Mouse (Mus musculus): ENCODE measurements at regions not wholly inside any gene's neighbourhood (a gene's known extent, or its start where the extent isn't known, plus 50 kb on each side); places are given as distances from the start of the nearest gene placed in this dataset.

GRCm38 (mm10) chr11:25321494-25321893 lies 889.1 kb downstream of the 5730522E02Rik start:
- Histone ChIP-seq H3K4me1 (ENCODE audit: control insufficient read depth, insufficient read depth, low read length) (no peaks in the 10 kb centered on the region), H3K27ac (ENCODE audit: low read length) (no peak overlapping the region), H3K9me3 (ENCODE audit: control insufficient read depth, low read depth, low read length) (no peaks in the 10 kb centered on the region), H3K9ac (replicated peaks; ENCODE audit: low read depth, low read length) (no peak overlapping the region), H3K27me3 (ENCODE audit: control insufficient read depth, insufficient read depth, low read length) (no peaks in the 10 kb centered on the region), H3K36me3 (ENCODE audit: control insufficient read depth, insufficient read depth, low read length) (no peaks in the 10 kb centered on the region), H3K4me3 (ENCODE audit: low read depth, low read length) (no peak overlapping the region), H3K4me2 (replicated peaks; ENCODE audit: low read depth, low read length) (no peak overlapping the region)
- no peak for ATAC-seq (ENCODE audit: insufficient number of reproducible peaks, insufficient read depth, low FRiP score, low read depth)
- WGBS, result 83% methylated on average over 4 of the region's 4 CpGs

- Histone ChIP-seq H3K36me3 (ENCODE audit: control insufficient read depth, insufficient read depth, low read length) (no peaks in the 10 kb centered on the region), H3K4me3 (ENCODE audit: low read depth, low read length) (no peak overlapping the region), H3K9me3 (ENCODE audit: control insufficient read depth, low read depth, low read length) (no peaks in the 10 kb centered on the region), H3K4me1 (ENCODE audit: control insufficient read depth, insufficient read depth, low read length) (no peaks in the 10 kb centered on the region), H3K27ac (ENCODE audit: low read length) (no peak overlapping the region), H3K9ac (replicated peaks; ENCODE audit: low read depth, low read length) (no peak overlapping the region), H3K4me2 (replicated peaks; ENCODE audit: low read depth, low read length) (no peak overlapping the region), H3K27me3 (ENCODE audit: control insufficient read depth, insufficient read depth, low read length) (no peaks in the 10 kb centered on the region)
- WGBS, result 76% methylated on average over 10 of the region's 10 CpGs
- ATAC-seq (ENCODE audit: insufficient number of reproducible peaks, insufficient read depth, low FRiP score, low read depth), result no peak
Measured at GRCm38 (mm10) chr11:25314645-25315044, 895.9 kb downstream of the 5730522E02Rik start.

DNA sequence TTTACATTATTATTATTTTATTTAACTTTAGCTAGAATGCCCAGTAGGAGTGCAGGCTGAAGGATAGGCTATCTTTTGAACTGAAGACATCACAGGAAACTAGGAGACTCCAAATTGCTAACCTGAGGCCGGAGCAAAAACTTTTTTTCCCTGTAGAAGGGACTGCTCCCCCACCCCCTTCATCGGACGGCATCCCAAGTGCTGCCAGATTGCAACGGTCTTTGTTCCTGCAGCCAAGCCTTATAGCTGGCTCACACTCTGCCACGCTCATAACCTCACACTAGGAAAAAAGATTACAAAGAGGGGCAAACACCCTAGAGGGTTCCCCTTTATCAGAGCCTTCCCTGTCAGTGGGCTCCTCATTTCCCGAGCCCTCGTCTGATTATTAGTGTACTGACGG lies 896.7 kb downstream of the 5730522E02Rik start:
- H3K9me3 ChIP-seq (ENCODE audit: control insufficient read depth, low read depth, low read length), result no peaks in the 10 kb centered on the region
- H3K4me1 ChIP-seq (ENCODE audit: control insufficient read depth, insufficient read depth, low read length), result no peaks in the 10 kb centered on the region
- no peaks in the 10 kb centered on the region for H3K27me3 ChIP-seq (ENCODE audit: control insufficient read depth, insufficient read depth, low read length)
- H3K4me2 ChIP-seq (replicated peaks; ENCODE audit: low read depth, low read length), result no peak overlapping the region
- no peaks in the 10 kb centered on the region for H3K36me3 ChIP-seq (ENCODE audit: control insufficient read depth, insufficient read depth, low read length)
- no peak overlapping the region for H3K9ac ChIP-seq (replicated peaks; ENCODE audit: low read depth, low read length)
- no peak overlapping the region for H3K4me3 ChIP-seq (ENCODE audit: low read depth, low read length)
- ATAC-seq (ENCODE audit: insufficient number of reproducible peaks, insufficient read depth, low FRiP score, low read depth), result no peak
- no peak overlapping the region for H3K27ac ChIP-seq (ENCODE audit: low read length)
- WGBS, result 46% methylated on average over 8 of the region's 8 CpGs

DNA sequence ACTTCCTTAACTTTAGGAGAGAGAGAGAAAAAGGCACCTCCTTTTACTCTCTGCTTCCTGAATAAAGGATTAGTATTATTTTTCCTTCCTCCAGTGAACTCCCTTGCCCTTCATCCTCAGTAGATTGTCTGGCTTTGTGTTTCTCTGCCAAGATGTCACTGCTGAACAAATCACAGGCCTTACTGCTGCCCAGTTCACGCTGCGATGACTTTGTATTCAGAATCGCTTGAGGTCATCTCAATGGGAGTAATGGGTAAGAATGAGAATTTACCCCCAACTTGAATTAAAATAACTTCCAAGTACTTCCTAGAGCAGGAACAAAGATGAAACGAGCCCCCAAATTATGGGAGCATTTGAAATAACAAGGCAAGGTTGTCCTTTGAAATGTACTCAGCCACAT lies 897.3 kb downstream of the 5730522E02Rik start:
- 60% methylated on average over 4 of the region's 4 CpGs for WGBS
- Histone ChIP-seq H3K9me3 (ENCODE audit: control insufficient read depth, low read depth, low read length) (no peaks in the 10 kb centered on the region), H3K36me3 (ENCODE audit: control insufficient read depth, insufficient read depth, low read length) (no peaks in the 10 kb centered on the region)

GRCm38 (mm10) chr11:25310754-25311153 lies 899.8 kb downstream of the 5730522E02Rik start:
- H3K4me1 ChIP-seq (ENCODE audit: control insufficient read depth, insufficient read depth, low read length), result no peaks in the 10 kb centered on the region
- H3K9me3 ChIP-seq (ENCODE audit: control insufficient read depth, low read depth, low read length), result no peaks in the 10 kb centered on the region
- H3K9ac ChIP-seq (replicated peaks; ENCODE audit: low read depth, low read length), result no peak overlapping the region
- no peak overlapping the region for H3K27ac ChIP-seq (ENCODE audit: low read length)
- ATAC-seq (ENCODE audit: insufficient number of reproducible peaks, insufficient read depth, low FRiP score, low read depth), result no peak
- no peaks in the 10 kb centered on the region for H3K27me3 ChIP-seq (ENCODE audit: control insufficient read depth, insufficient read depth, low read length)
- no peaks in the 10 kb centered on the region for H3K36me3 ChIP-seq (ENCODE audit: control insufficient read depth, insufficient read depth, low read length)
- H3K4me2 ChIP-seq (replicated peaks; ENCODE audit: low read depth, low read length), result no peak overlapping the region
- H3K4me3 ChIP-seq (ENCODE audit: low read depth, low read length), result no peak overlapping the region
- 54% methylated on average over 3 of the region's 3 CpGs for WGBS

More for the DNA sequence above, 897.3 kb downstream of the 5730522E02Rik start:
- no peak overlapping the region for H3K4me3 ChIP-seq (ENCODE audit: low read depth, low read length)
- H3K27me3 ChIP-seq (ENCODE audit: control insufficient read depth, insufficient read depth, low read length), result no peaks in the 10 kb centered on the region
- H3K27ac ChIP-seq (ENCODE audit: low read length), result no peak overlapping the region
- no peak overlapping the region for H3K4me2 ChIP-seq (replicated peaks; ENCODE audit: low read depth, low read length)
- H3K9ac ChIP-seq (replicated peaks; ENCODE audit: low read depth, low read length), result no peak overlapping the region
- H3K4me1 ChIP-seq (ENCODE audit: control insufficient read depth, insufficient read depth, low read length), result no peaks in the 10 kb centered on the region
- no peak for ATAC-seq (ENCODE audit: insufficient number of reproducible peaks, insufficient read depth, low FRiP score, low read depth)

DNA sequence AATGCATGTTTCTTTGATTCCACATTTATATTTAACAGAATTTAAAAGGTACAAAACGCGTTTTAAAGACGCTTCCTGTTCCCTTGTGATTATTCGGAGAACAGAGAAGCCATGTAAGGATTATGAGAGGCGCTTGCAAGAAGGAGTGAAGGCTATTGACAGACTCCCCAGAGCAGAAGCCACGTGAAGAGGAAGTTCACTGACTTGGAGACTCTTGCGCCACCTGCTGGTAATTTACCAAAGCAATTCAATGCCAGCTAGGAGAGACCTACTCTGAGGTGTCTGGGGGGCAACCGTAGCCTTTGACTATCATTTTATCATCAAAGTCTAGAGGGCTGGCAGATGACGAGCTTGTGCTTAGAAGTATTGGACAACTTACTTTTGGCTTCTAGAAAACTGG lies 909.4 kb downstream of the 5730522E02Rik start:
- H3K27me3 ChIP-seq (ENCODE audit: control insufficient read depth, insufficient read depth, low read length), result no peaks in the 10 kb centered on the region
- no peak overlapping the region for H3K4me3 ChIP-seq (ENCODE audit: low read depth, low read length)
- H3K27ac ChIP-seq (ENCODE audit: low read length), result no peak overlapping the region
- no peak for ATAC-seq (ENCODE audit: insufficient number of reproducible peaks, insufficient read depth, low FRiP score, low read depth)
- H3K9ac ChIP-seq (replicated peaks; ENCODE audit: low read depth, low read length), result no peak overlapping the region
- no peaks in the 10 kb centered on the region for H3K36me3 ChIP-seq (ENCODE audit: control insufficient read depth, insufficient read depth, low read length)
- no peaks in the 10 kb centered on the region for H3K4me1 ChIP-seq (ENCODE audit: control insufficient read depth, insufficient read depth, low read length)
- WGBS, result 21% methylated on average over 9 of the region's 9 CpGs
- no peak overlapping the region for H3K4me2 ChIP-seq (replicated peaks; ENCODE audit: low read depth, low read length)
- no peaks in the 10 kb centered on the region for H3K9me3 ChIP-seq (ENCODE audit: control insufficient read depth, low read depth, low read length)

- WGBS, result 45% methylated on average over 13 of the region's 13 CpGs
- Histone ChIP-seq H3K4me3 (ENCODE audit: low read depth, low read length) (no peak overlapping the region), H3K9ac (replicated peaks; ENCODE audit: low read depth, low read length) (no peak overlapping the region), H3K4me2 (replicated peaks; ENCODE audit: low read depth, low read length) (peak overlapping the region; percentile 25), H3K27ac (ENCODE audit: low read length) (no peak overlapping the region), H3K27me3 (ENCODE audit: control insufficient read depth, insufficient read depth, low read length) (no peaks in the 10 kb centered on the region), H3K36me3 (ENCODE audit: control insufficient read depth, insufficient read depth, low read length) (no peaks in the 10 kb centered on the region), H3K9me3 (ENCODE audit: control insufficient read depth, low read depth, low read length) (no peaks in the 10 kb centered on the region), H3K4me1 (ENCODE audit: control insufficient read depth, insufficient read depth, low read length) (0 out of 2 replicates have a peak, but pooled peaks cover 3% of the 10 kb centered on the region)
- ATAC-seq (ENCODE audit: insufficient number of reproducible peaks, insufficient read depth, low FRiP score, low read depth), result no peak
Measured at GRCm38 (mm10) chr11:25288346-25288745, 922.2 kb downstream of the 5730522E02Rik start.

DNA sequence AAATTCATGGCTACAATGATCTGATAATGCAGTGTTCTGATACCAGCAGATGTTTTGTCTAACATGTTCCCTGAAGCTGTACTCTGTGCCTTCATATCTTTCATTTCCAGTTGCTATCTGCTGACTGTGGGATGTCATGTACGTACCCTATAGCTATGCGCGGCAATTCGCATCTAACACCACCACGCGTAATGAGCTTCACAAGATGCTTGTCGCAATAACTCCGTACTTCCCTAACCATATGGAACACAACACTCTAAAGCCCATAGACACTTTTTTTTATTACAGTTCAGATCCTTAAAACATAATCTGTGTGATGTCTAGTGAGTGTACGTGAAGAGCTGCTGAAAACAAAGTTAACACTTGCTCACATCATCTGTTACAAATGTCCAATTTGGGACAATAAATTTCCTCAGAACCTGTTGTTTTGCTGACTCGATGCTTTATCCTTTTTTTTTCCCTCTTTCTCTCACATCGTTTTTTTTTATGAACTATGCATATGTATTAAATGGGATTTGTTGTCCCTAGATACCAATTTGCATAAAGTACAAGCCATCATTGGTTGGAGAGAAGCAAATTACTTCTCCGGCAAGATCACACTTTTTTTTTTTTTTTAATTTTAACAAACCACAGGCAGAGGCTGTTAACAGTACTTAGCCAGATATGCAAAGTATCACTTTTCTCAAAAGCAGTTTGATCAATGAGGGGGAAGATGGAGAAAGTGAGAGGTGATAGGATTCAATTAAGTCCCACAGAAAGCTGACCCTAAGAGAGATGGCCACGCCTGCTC lies 922.9 kb downstream of the 5730522E02Rik start:
- Histone ChIP-seq H3K9ac (replicated peaks; ENCODE audit: low read depth, low read length) (no peak overlapping the region), H3K4me2 (replicated peaks; ENCODE audit: low read depth, low read length) (peak overlapping the region; percentile 25), H3K36me3 (ENCODE audit: control insufficient read depth, insufficient read depth, low read length) (no peaks in the 10 kb centered on the region), H3K27me3 (ENCODE audit: control insufficient read depth, insufficient read depth, low read length) (no peaks in the 10 kb centered on the region), H3K4me1 (ENCODE audit: control insufficient read depth, insufficient read depth, low read length) (0 out of 2 replicates have a peak, but pooled peaks cover 3% of the 10 kb centered on the region), H3K27ac (ENCODE audit: low read length) (no peak overlapping the region), H3K9me3 (ENCODE audit: control insufficient read depth, low read depth, low read length) (no peaks in the 10 kb centered on the region), H3K4me3 (ENCODE audit: low read depth, low read length) (no peak overlapping the region)
- WGBS, result 82% methylated on average over 13 of the region's 13 CpGs
- ATAC-seq (ENCODE audit: insufficient number of reproducible peaks, insufficient read depth, low FRiP score, low read depth), result no peak

Data from stomach, embryonic 14.5 days (tissue).